Mouse (Mus musculus) olfactory bulb, adult 2 months (tissue): ENCODE data around the gene Arpc1a.
"Not testable (repeated sequence)": the region's sequence is repeated elsewhere in the genome, so short reads cannot be mapped to it uniquely, and the experiment has no call there.

Source experiments
- CTCF ChIP-seq: fragments of 200-500 bp; IDR thresholded peaks from 2 replicates; pipeline ENCODE4 v1.5.1; 2012; ENCODE audit warnings: low read depth, mild to moderate bottlenecking, low read length, moderate library complexity; ENCODE audit not compliant: insufficient read depth
- POLR2A ChIP-seq: fragments of 200-500 bp; IDR thresholded peaks from 2 replicates; pipeline ENCODE4 v1.6.1; 2012; ENCODE audit warnings: mild to moderate bottlenecking, low read depth, low read length, moderate library complexity; ENCODE audit not compliant: insufficient read depth

GRCm38 (mm10) chr5:145101451-145101850, 17.8 kb downstream of the Arpc1a start:
- not testable (repeated sequence) for TF ChIP-seq CTCF, POLR2A
